Mouse (Mus musculus) embryo, embryonic 10 days (tissue): ENCODE data around the gene Bahd1.

Experiments used
- DNase-seq: peaks from one replicate; pipeline ENCODE4 v3.0.0-alpha.2; 2015; ENCODE audit warnings: low spot score

The Bahd1 gene

DNA sequence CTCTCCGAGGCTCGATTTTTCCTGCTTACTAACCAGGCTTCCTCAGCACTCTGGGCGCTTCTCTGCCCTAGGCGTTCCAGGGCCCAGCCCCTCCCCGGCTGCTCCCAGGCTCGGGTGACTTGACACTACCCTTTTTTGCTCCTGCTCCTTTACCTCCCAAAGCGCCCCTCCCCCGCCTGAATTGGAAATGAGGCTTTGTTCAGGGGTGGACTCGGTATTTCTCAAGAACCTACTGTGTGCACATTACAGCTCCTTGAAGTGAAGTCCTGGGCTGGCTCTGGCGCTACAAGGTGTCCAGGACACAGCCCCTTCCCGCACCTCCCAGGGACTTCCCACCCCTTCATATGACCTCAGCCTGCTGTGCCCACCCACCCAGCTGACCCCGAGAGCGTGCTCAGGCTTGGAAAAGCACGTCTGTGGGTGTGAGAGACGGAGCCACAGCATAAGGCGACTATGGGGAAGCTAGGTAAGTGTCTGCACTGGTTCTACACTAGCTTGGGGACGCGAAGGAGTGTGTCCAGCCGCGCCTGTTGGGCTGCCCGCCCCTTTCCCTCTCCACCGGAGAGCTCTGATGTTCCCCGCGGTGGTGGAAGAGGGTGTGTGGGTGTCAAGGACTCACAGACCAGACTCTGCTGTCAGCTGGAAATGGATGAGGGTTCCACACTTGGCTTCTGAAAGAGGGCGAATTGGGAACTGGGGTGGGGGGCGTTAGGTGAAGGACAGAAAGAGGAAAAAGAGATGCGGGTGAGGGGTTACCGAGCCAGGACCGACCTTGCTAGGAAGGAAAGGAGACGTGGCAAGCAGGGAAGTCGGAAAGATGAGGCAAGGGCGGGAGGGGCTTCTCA lies at the start of gene Bahd1:
TSS of gene Bahd1 (plus strand) at position 397 of the 845 bp plus-strand sequence.
- peak; percentile 46 for DNase-seq

DNA sequence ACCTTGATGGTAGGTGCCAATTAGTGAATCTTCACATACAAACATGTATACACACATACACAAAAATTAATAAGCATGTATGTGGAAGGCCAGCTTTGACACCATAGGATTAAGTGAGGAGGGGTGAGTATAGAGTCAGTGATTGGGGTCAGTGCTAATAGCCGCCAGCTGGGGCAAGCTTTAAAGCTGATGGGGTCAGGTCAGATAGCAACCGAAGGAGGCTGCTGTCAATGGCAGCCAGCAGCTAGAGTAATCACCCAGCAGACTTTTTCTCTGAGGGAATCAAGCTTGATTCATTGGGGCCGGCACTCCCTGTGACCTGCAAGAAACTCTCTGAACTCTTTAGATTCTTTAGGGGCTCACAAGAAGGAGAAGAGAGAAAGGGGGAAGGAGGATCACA lies 48.4 kb upstream of the Bahd1 start:
- DNase-seq: peak; percentile 64

DNA sequence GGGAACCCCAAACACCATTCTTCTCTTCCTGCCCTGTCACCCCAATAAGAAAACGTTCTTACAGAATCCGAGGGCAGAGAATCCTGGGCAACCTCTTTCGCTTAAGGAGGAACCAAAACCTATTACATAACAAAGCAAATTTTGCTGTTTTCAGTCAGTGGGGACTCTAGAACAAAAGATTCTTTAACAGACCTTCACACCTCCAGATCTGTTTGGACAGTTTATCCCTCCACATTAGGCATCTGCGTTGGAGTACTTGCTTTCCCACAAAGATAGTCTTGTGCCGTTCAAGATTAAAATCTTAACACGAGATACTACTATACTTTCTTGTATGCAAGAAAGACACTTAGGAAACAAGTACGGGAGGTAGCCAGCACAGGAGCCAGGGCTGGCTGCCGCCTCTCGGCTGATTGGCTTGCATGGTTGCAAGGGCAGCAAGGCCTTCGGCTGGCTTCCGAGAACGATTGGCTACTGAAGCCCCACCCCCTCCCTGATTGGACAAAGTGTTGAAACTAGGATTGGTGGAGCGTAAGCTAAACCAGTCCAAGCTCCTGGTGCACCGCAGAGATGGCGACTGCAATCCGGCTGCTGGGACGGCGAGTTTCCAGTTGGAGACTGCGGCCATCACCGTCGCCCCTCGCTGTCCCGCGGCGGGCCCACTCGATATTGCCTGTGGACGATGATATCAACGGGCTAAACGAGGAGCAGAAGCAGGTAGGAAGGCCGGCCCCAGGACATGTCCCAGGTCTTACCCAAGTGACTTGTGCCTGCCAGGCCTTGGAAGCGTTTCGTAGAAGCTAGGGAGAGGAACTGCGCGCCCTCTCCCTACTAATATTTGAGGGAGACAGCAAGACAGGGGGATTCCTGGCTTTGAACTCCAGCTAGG lies 38.5 kb upstream of the Bahd1 start, which contains the start of gene Ivd:
TSS of gene Ivd (plus strand) at position 501 of the 886 bp plus-strand sequence.
- peak; percentile 94 for DNase-seq

DNA sequence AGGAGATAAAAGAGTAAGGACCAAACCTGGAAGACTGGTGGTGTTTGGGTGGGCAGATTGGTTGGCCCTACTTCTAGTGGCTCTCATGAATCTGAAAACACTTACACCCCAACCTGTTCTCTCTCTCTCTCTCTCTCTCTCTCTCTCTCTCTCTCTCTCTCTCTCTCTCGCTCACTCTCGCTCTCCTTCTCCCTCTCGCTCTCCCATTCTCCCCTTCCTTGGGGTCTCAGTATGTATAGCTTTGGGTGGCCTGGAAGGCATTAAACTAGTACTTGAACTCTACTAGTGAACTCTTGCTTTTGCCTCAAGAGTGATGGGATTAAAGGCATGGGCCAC lies 37.9 kb upstream of the Bahd1 start:
- no peak for DNase-seq

DNA sequence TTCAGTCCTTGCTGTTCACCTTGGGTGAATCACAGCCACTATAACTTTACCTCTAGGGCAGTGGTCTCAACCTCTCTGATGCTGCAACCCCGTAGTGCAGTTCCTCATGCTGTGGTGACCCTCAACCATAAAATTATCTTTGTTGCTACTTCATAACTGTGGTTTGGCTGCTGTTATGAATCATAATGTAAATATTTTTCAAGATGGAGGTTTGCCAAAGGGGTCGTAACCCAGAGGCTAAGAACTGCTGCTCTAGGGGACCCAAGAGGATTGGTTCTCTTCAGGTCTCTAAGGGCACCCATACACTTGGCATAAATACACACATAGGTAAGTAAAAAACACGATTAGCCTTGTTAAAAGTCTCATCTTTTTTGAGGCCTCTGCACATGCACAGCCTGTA lies 29.6 kb upstream of the Bahd1 start:
- no peak for DNase-seq

DNA sequence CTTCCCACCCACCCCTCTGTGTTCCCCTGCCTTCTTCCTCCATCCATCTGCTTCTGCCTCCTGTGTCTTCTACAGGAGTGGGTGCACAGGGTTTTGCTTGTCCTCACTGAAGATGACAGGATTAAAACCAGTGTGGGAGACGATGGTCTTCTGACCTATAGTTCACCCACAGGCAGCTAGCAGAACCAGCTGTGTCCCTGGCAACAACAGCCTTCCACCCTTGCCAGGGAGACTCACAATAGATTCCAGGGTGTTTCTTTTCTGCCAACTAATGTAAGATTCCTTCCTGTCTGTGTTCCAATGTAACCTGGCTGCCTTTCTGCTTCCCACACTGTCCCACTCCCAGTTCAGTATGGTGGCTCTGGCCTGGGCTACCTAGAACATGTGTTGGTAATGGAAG lies 29.1 kb upstream of the Bahd1 start:
- DNase-seq: no peak

DNA sequence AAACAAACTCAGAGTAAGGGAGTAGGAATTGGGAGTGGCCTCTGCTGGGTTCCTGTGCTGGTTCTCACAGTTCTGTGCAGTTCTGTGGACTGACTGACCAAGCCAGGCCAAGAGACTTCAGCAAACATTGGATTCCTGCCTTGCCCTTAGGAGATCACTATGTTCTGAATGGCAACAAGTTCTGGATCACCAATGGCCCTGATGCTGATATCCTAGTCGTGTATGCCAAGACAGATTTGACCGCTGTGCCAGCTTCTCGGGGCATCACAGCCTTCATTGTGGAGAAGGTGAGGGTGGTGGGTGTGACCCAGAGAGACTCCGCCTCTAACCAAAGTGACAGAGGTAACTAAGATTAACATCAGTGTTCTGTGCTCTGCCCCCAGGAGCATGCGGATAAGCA lies 27.2 kb upstream of the Bahd1 start:
- no peak for DNase-seq

DNA sequence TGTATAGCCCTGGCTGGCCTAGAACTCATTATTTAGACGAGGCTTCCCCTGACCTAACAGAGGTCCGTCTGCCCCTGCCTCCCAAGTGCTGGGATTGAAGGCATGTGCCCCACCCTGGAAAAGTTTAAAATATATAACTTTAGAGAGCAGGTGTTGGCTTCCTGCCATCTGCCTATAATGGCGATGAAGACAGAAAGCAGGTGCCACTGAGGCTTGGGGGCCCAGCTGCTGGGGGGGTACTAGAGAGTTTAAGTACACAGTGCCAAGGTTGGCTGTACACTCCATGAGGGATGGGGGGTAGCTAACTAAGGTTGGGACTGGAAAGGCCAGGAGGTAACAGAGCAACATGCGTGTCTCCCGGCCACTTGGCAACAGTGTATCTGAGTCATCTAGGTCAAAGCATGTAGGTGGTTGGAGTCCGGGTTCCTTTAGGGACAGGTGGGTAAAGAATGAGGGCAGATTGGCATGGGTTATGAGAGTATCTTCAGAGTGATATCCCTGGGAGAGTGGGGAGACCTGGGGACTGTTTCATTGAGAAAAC lies 26.2 kb upstream of the Bahd1 start:
- no peak for DNase-seq

DNA sequence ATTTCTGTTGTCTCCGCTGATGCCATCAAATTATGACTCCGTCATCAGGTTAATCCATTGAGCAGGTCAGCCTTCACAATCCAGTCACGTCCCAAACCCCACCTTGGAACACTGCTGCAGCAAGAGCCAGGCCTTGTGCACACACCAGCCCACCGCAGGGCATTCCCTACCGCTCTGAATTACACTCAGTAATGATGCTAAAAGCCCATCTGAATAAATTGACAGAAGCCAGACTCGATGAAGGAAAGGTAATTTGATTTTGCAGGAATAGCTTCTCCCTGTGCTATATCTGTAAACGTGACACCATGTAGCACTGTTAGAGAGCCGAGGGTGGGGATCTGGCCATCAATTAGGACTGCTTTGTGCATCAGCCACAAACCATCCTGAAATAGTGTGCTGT lies 24.9 kb upstream of the Bahd1 start:
- DNase-seq: no peak

DNA sequence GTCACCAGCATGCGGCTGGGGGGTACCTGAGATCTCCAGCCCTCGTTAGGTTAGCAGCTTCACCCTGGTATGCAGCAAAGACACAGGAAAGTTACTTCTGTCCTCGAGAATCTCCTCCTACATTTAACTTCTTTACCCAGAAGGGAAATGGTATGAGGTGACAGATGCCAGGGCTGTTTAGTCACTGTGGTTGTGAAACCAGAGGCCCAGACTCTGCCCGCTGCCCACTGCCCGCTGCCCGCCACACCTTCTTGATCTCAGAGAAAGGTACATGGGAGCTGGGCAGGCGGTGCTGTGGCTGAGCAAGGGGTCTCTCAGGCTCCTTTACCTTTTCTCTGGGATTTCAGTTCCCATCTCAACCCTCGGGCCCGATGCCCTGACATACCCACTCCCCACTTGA lies 23.7 kb upstream of the Bahd1 start:
- no peak for DNase-seq

DNA sequence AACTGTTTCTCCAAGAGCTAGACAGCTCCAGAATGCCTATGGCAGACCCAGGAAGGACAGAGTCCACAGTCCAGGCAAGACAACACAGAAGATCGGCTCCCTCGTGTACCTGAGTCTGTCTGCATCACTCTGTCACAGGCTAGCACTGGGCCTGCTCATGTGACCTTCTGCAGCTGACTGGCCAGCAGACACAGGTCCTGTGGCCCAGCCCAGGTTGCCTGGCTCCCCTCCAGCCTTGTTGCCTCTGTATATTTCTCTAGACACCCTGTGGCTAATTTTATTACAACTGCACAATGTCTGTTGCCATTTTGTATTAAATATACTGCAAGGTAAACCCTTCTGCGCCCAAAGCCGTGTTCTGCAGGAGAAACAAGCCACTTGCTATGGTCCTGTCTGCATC lies 19.2 kb upstream of the Bahd1 start:
- no peak for DNase-seq

DNA sequence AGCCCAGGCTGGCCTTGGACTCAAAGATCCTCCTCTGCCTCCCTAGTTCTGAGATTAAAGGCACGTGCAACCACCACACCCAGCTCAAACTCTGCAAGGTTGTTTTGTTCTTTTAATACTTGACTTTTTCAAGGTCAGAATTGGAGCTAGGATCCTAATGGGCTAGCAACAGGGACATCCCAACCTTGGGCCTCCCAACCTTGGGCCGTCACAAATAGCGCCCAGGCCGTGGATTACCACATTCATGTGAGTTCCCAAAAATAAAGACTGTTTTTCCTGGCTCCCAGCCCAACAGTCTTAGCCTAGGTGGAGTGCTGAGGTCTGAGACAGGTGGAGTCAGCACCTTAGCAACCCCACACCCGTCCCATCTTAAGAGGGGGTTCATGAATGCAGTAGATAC lies 18.2 kb upstream of the Bahd1 start:
- DNase-seq: no peak

DNA sequence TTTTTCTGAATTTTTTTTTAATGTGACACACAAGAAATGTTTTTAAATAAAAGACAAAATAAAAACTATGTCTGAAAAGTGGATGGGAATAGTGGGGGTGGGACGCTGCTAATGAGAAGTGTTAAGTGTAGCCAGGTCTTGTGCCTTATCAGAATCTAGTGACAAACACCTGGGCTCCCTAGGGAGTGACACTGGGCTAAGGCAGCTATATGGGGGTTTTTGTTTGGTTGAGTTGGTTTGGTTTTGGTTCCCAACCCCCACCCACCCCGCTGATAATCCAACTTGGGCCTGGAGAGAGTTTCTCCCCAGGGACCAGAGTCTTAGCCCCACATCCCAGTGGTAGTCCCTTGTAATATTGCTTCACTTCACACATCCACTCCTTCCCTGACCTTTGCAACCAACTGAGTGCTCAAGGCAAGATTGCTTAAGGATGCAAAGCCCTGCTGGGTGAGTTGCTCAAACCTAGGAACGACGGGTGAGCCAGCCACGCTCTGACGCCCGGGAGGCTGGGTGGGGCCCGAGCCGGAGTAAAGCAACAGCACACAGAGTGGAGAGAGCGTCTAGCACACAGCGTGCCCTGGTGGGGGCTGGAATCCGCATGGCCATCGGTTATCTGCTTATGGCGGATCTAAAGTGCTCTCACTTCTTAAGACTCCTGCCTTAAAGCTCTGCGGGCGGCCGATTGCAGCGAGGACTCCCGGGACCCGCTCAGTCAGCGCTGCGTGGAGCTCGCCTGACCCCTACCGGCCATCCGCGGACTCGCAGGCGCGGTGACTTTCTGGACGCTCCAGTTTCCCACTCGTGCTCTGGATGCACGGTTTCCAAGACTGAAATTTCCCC lies 17.1 kb upstream of the Bahd1 start:
- DNase-seq: peak; percentile 86

DNA sequence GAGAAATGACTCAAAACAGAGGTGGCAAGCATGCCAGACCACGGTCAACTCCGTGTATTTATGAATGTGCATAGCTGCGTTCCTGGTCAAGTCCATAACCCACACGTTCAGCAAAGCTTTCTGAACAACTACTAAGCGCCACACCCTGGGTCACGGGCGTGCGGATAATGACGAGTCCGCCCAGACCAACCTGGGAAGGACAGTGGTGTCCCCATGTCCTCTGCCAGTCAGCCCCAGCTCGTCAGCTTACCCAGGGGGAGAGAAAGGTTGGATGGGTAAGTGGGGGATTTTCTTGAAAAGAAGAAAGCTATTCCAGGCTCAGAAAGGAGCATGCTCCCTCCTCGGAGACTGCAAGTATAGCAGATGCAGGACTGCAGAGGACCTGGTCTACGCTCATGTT lies 12.7 kb upstream of the Bahd1 start:
- no peak for DNase-seq

DNA sequence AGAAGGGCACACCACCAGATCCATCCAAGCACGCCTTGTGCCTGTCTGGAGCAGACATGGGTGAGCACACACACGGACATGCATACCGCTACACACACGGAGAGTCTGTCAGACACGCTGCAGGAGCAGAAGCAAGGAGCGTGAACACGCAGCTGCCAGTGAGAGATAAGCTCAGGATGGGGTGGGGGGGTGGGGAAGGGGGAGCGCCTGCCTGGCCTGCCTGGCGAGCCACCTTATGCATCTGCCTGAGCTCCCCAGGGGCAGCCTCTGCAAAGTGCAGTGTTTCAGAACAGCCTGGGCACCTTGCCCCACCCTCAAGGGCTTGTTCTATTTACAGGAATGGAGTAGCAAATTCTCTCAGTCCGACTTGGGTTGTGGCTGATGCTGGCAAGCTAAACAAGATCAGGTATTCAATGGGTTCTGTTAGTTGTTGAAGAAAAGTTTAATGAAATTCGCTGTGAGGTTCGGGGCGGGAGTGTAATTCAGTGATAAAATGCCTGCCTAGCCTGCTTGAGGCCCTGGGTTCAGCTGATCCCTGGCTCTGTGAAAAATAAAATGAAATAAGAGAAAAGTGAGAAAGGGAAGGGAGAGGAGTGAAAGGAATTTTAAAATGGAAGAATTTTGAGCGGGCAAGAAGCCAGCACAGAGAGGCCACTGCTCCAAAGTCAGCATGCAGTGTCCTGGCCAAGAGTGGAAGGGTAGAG lies 12.2 kb upstream of the Bahd1 start:
- DNase-seq: peak; percentile 31

DNA sequence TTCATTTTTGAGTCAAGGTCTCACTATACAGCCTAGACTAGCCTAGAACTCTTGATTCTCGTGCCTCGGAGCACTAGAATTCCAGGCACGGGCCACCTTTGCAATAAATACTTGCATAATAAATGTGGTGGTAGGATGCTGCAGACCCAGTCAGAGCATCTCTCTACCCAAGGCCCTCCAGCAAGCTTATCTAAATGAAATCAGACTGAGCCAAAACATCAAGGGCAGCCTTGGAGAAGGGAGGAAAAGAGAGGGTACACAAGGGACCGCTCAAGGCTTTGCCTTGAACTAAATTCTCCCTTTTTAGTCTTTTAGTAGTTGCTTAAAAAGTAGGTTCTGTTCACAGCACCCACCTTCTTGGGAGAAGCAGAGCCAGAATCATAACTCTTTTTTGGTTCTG lies 9.0 kb upstream of the Bahd1 start:
- no peak for DNase-seq

DNA sequence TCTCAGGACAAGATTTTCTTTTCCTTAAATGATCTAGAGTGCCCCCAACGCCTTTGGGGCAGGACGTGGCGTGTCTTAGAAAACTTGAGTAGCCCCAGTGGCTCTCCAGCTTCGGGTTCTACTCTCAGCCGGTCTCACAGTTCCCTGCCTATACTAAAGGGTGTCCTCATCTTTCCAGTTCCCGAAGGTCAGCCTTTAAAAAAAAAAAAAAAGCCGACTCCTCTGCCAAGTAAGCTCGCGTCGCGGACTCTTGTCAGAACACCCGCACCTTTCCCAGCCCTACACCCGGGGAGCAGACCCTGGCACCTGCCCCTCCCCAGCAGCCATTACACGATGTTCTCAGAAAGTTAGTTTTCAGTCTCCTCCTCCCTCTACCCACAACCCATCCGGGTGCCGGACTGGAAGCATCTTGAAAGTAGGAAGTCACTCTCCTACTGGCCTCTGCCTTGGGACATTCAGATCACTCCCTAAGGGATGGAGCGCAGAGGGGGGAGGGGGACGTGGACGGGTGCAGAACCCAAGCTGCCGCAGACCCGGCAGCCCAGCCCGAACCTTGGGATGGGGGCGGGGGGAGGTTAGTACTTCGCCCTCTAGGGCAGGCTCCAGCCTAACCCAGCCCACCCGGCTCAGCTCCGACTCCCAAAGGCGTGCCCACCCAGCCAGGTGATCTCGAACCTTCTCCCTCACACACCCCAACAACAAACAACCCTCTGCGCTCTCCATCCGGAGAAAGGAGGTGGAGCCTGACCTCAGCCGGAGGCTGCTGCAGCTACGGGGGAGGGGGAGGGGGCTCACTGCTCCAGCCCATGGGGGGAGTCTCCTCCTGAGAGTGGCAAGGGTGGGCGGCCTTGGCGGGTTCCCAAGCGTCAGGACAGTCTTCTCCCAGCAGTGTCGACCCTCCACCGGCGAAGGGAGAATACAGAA lies 3.9 kb upstream of the Bahd1 start:
- DNase-seq: peak; percentile 36

DNA sequence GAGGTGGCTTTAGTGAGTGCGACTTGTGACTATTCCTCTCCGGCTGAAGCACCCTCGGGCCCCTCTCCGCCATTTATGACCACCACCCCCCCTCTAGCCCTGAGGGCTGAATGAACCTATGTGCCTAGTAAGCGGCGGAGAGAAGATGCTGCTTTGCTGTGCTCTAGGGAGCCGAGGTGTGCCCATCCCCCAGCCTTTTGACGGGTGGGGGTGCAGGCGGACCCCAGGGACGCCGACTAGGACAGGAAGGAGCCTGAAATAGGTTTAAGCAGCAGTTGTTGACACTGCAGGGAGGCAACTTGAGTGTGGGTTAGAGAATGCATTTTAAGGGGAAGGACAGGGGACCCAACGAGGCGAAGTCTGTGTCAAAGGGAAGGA lies 3.3 kb upstream of the Bahd1 start:
- DNase-seq: peak; percentile 17

DNA sequence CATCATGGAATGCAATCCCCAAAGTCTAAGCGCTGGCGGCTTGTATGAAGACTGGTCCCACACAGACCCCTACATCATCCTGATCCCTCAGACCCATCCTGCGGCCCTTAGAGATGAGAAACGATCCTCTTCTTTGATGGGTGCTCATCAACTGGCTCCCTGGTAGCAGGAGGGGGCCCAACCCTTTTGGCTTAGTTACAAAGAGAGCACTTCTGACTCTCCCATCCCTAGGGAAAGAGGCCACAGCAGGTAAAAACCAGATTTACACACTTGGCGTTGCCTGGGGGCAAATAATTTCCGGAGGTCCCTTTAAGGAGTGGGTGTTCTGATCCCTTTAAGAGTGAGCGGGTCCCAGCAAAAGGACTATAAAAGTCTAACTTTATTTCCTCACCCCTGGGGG lies 2.8 kb upstream of the Bahd1 start:
- no peak for DNase-seq

DNA sequence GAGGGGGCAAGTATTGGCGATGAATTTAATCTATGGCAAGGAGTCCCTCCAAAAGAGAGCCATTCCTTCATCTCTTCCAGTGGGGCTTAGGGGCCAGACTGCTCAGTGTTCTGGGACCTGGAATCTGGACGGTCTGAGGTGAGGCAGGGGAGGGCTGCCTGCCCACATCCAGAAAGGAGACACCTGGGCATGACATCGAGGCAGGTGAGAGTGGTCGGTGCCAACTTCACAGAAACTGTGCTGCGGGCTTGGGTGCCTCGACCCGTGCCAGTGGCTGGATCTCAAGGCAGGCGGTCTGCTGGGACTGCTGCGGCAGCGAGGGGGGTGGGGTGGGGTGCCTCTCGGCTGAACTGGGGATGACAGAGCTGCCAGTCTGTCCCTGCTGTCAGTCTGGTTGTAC lies 2.4 kb upstream of the Bahd1 start:
- DNase-seq: no peak
